Mouse (Mus musculus) midbrain, postnatal 0 days (tissue): ENCODE results near the gene Camta1. TPM values are rescaled to one million over a fixed set of nuclear protein-coding genes. Genes with fewer than 3 reads are reported as not detected.

Experiments used
- ATAC-seq: fragments of 200-750 bp; cut with Nextera tagmentation; 2 replicates; pipeline ENCODE4 v1.8.0; 2017; ENCODE audit warnings: moderate number of reproducible peaks, mild to moderate bottlenecking, moderate TSS enrichment, moderate library complexity; ENCODE audit not compliant: low FRiP score
- DNase-seq: peaks from one replicate; pipeline ENCODE4 v3.0.0-alpha.2; 2015; ENCODE audit warnings: low spot score
- H3K27ac ChIP-seq: fragments of 300-500 bp; sonication (generic); 2 replicates; pipeline ENCODE4 v1.5.1; 2014; ENCODE audit warnings: low read depth, mild to moderate bottlenecking, low read length, mixed read lengths
- H3K27me3 ChIP-seq: fragments of 300-500 bp; sonication (generic); 2 replicates; pipeline ENCODE4 v1.6.1; 2014; ENCODE audit warnings: low read length, control low read depth, mixed read lengths; ENCODE audit not compliant: insufficient read depth
- H3K36me3 ChIP-seq: fragments of 300-500 bp; sonication (generic); 2 replicates; pipeline ENCODE4 v1.6.1; 2014; ENCODE audit warnings: low read length, control low read depth, mixed read lengths; ENCODE audit not compliant: insufficient read depth
- H3K4me1 ChIP-seq: fragments of 300-500 bp; sonication (generic); 2 replicates; pipeline ENCODE4 v1.6.1; 2014; ENCODE audit warnings: mild to moderate bottlenecking, control low read depth, antibody characterized with exemption, low read length, mixed read lengths; ENCODE audit not compliant: insufficient read depth
- H3K4me2 ChIP-seq: fragments of 300-500 bp; sonication (generic); 2 replicates; pipeline ENCODE4 v1.6.1; 2014; ENCODE audit warnings: low read depth, mild to moderate bottlenecking, low read length, mixed read lengths; ENCODE audit not compliant: poor library complexity, severe bottlenecking
- H3K4me3 ChIP-seq: fragments of 300-500 bp; sonication (generic); 2 replicates; pipeline ENCODE4 v1.5.1; 2014; ENCODE audit warnings: low read depth, mild to moderate bottlenecking, low read length, moderate library complexity
- H3K9ac ChIP-seq: fragments of 300-500 bp; sonication (generic); replicated peaks from 2 replicates; pipeline ENCODE4 v1.6.1; 2014; ENCODE audit warnings: mild to moderate bottlenecking, low read length, moderate library complexity, mixed read lengths; ENCODE audit not compliant: poor library complexity, severe bottlenecking
- H3K9me3 ChIP-seq: fragments of 300-500 bp; sonication (generic); 2 replicates; pipeline ENCODE4 v1.6.1; 2016; ENCODE audit warnings: low read length, control low read depth
- CTCF ChIP-seq: IDR thresholded peaks from 2 replicates; pipeline ENCODE4 v1.5.1; 2016; ENCODE audit warnings: antibody characterized with exemption, mild to moderate bottlenecking
- WGBS: fragments of 180-500 bp; shearing (Covaris S2); extraction: QIAGEN DNeasy Blood & Tissue Kit; methylation state at CpG from one replicate; pipeline ENCODE4 v1.1.7; 2014; 5-methylcytosine and 5-hydroxymethylcytosine counted together
- polyA plus RNA-seq: library from polyadenylated mRNA; unstranded; fragments of >200 nt; fragmentation: Nextera tagmentation; extraction: Ambion mirVana; gene quantifications from 2 replicates; pipeline ENCODE4 v1.2.1, GENCODE M21; 2015
- total RNA-seq: library from RNA; depleted of rRNA; stranded (reverse); fragments of >200 nt; gene quantifications from 2 replicates; pipeline ENCODE4 v1.2.3, GENCODE M21; 2014

The Camta1 gene
- total and polyA plus RNA-seq, 2 experiments from 2014 or later: 140 to 153 TPM

DNA sequence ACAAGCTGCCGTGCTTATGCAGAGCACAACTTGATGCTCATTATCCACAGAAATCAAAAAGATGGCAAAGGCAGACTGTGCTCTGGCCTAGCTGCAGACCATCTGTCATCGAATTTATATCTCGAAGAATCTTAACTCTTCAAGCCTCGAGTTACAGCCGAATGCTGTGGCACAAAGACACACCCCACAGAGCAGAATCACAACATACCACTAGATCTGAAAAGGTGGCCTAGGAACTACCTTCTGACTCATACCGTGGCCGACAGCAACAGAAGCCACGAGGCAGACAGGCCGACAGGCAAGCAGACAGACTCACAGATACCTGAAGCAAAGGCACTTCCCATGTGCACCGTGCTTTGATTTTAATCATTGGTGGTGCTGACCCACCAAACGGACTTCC, 758.0 kb downstream of the Camta1 start:
- Histone ChIP-seq H3K4me2 (peak overlapping the region; percentile 32; the same call in 1 of the 2 replicates), H3K36me3 (no peaks in the 10 kb centered on the region), H3K4me1 (peaks cover 13% of the 10 kb centered on the region; the same call in 1 of the 2 replicates), H3K27me3 (no peaks in the 10 kb centered on the region), H3K9ac (no peak overlapping the region), H3K27ac (no peak overlapping the region), H3K4me3 (no peak overlapping the region), H3K9me3 (no peaks in the 10 kb centered on the region)
- TF ChIP-seq CTCF: no peak
- 68% methylated on average over 11 of the region's 11 CpGs for WGBS
- ATAC-seq (no peak), DNase-seq (peak; percentile 22)

DNA sequence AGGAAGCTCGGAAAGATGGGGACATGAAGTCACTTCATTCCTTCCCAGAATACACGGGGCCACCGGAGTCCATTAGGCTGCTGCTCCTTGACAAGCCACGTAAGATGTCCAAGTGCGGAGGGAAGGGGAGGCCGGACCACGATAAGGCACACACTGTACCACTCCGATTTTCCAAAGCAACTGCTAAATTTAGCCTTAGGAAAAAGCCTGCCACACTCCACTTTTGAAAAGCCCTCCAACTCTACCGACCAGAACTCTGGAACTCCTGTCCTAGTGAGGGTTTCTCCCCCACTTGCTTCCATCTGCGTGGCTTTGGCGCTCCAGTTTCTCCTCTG, 764.6 kb downstream of the Camta1 start:
- 84% methylated on average over 11 of the region's 11 CpGs for WGBS
- no peak overlapping the region for H3K27ac ChIP-seq
- ATAC-seq (no peak), DNase-seq (no peak)
- H3K36me3 ChIP-seq: no peaks in the 10 kb centered on the region
- no peaks in the 10 kb centered on the region for H3K4me1 ChIP-seq
- no peak for TF ChIP-seq CTCF
- no peak overlapping the region for H3K9ac ChIP-seq
- H3K4me2 ChIP-seq: no peak overlapping the region
- no peak overlapping the region for H3K4me3 ChIP-seq
- no peaks in the 10 kb centered on the region for H3K9me3 ChIP-seq
- H3K27me3 ChIP-seq: no peaks in the 10 kb centered on the region

DNA sequence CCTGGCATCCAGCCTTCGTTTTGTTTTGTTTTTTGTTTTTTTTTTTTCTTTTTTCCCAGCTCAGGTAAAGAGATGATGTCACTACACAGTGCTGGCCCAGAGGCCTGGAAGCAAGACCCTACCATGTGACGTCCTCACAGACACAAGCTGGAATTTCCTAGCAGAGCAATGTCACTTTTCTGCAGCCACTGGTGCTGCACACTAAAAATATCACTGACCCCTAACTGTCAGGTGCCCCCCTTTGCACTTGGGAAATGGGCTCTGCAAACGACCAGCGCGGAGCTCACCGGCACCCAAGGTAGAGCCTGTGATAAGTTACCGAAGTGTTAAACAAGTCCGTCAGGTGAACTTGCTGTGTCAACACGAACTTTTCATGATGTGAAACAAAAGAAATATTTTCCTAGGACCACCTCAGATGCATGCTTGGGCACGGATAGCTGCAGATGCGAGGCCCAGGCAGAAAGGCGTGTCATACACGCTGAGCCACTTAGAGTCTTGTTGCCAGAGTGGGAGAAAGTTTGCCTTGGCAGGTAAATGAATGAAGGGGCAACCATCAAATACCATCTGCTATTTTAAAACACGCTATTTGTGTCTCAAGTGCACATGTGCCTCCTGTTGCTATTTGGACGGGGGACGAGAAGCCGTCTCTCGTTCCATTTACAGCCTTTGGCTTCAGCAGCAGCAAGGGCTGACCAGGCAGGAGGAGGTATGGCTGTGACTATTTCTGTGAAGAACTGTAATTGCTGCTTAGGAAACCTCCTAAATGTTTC, 765.2 kb downstream of the Camta1 start:
- no peak for ATAC-seq
- no peaks in the 10 kb centered on the region for H3K36me3 ChIP-seq
- no peak overlapping the region for H3K4me2 ChIP-seq
- no peak overlapping the region for H3K4me3 ChIP-seq
- no peak overlapping the region for H3K9ac ChIP-seq
- no peaks in the 10 kb centered on the region for H3K9me3 ChIP-seq
- no peak for TF ChIP-seq CTCF
- H3K4me1 ChIP-seq: no peaks in the 10 kb centered on the region
- DNase-seq: no peak
- no peaks in the 10 kb centered on the region for H3K27me3 ChIP-seq
- WGBS: 86% methylated on average over 18 of the region's 18 CpGs
- H3K27ac ChIP-seq: no peak overlapping the region

DNA sequence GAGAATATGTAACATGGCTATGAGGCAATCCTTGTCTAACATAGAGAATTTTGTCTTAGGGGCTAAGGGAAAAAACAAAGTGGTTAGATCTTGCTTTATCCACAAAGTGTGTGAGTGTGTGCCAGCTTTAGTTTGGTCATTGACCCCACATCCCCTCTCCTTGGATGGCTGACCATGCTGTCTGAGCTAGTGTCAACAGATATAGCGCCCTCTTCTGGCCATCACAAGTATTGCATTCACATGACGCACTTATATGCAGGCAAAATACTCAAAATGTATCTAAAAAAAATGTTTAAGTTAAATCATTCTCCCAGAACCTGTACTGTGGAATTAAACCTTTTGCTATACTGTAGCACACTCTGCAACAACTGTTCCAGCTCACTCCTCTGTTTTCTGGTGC, 766.5 kb downstream of the Camta1 start:
- TF ChIP-seq CTCF: peak; percentile 82
- Histone ChIP-seq H3K4me3 (no peak overlapping the region), H3K9ac (no peak overlapping the region), H3K4me1 (no peaks in the 10 kb centered on the region), H3K27me3 (no peaks in the 10 kb centered on the region), H3K36me3 (no peaks in the 10 kb centered on the region), H3K9me3 (no peaks in the 10 kb centered on the region), H3K27ac (no peak overlapping the region), H3K4me2 (no peak overlapping the region)
- WGBS: 25% methylated on average over 2 of the region's 2 CpGs
- DNase-seq (peak; percentile 64), ATAC-seq (0 out of 2 replicates have a peak, but pooled peaks have one; percentile 41)

DNA sequence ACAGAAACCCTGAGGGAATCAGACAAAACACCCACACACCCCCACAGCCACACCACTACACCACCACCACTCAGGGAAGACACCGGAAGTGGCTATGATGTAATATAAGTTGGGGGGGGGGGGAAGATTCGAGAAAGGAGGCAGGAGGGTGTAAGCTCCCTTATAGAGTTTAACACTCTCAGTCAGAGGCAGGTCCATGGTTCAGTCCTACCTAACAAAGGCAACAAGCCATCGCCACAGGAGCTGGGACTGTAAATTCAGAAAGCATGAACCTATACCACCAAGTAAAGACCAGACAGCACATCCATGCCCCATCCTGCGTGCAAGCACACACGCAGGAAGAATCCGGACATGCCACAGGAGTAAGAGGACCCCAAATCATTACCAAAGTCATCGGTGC, 772.4 kb downstream of the Camta1 start, which contains the start of gene Gm13090:
Gene Gm13090 (plus strand): TSS at position 301 of the 400 bp plus-strand sequence.
- Histone ChIP-seq H3K4me2 (no peak within 1 kb of the TSS), H3K27me3 (no peaks in the 10 kb centered on the region), H3K4me3 (no peak within 1 kb of the TSS), H3K27ac (no peak within 1 kb of the TSS), H3K9me3 (no peaks in the 10 kb centered on the region), H3K9ac (0 out of 2 replicates have a peak within 1 kb of the TSS, but pooled peaks have one; percentile 5), H3K4me1 (no peaks in the 10 kb centered on the region), H3K36me3 (peaks cover 21% of the 10 kb centered on the region)
- no peak for TF ChIP-seq CTCF
- no peak for ATAC-seq
- no peak for DNase-seq
- 90% methylated on average over 7 of the region's 7 CpGs for WGBS

DNA sequence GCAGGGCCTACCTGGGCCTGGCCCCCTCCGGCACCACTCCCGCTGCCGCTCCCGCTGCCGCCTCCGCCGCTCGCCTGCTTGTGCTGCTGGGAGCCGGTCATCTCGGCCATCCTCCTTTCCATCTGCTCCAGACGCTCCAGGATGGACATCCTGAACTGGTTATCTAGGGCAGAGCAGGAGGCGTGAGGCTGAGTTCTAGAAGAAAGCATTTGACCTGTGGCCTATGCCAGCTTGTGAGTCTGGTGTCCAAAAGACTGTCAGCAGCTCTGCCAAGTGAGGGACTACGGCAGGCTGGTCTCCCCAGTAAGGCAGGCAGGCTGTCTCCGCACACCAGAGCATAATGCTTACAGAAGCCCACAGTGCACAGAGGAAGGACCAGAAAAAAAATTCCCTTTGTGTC, 772.9 kb downstream of the Camta1 start:
- ATAC-seq (no peak), DNase-seq (peak; percentile 47)
- no peak overlapping the region for H3K27ac ChIP-seq
- no peak overlapping the region for H3K4me3 ChIP-seq
- no peak overlapping the region for H3K9ac ChIP-seq
- no peak for TF ChIP-seq CTCF
- no peaks in the 10 kb centered on the region for H3K9me3 ChIP-seq
- peaks cover 26% of the 10 kb centered on the region for H3K36me3 ChIP-seq
- no peaks in the 10 kb centered on the region for H3K4me1 ChIP-seq
- no peaks in the 10 kb centered on the region for H3K27me3 ChIP-seq
- WGBS: 90% methylated on average over 14 of the region's 14 CpGs
- no peak overlapping the region for H3K4me2 ChIP-seq
